Mouse (Mus musculus): ENCODE data around the gene Retreg2. TPM values are rescaled to one million over a fixed set of nuclear protein-coding genes. Genes with fewer than 3 reads are reported as not detected.

Gene Retreg2
- total RNA-seq (2015; ENCODE audit: low replicate concordance) (145 and 163 TPM in 2 replicates), total RNA-seq (2017; ENCODE audit: low replicate concordance) (133 and 149 TPM in 2 replicates)

DNA sequence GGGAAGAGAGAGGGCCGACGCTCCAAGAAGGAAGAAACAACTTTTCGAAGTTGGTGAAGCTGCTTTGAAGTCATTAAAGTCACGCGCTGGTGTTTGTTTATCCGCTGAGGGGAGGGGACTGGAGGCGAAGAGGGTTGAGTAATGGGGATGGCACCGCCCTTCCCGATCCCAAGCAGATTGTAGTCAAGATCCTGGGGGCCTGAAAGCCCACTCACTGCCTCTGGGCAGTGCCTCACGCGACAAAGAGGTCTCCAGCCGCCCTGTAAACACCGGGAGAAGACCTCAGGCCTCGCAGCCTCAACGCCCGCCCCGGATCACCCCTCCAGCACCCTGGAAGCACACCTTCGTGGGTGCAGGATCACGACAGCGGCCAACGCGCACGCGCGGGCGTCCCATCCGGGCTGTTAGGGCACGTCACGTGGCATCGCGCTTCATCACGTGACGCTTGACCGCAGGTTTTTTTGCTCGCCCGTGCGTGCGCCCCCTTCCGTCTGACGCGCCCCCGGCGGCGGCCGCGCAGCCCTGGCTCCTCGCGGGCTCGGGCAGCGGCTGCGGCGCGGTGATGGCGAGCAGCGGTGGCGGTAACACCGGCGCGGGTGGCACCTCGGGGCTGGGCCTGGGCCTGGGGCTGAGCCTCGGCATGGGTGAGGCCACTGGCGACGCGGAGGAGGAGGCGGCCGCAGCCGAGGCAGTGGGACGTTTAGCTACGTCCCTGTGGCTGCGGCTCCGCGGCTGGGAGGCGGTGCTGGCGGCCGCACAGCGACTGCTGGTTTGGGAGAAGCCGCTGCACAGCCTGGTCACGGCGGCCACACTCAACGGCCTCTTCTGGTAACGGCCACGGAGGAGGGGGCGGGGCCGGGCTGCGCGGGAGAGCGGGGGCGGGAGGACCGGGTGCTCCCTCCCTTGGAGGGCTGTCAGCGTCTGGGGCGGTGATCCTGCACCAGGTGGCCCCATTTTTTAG lies at the start of gene Retreg2, which contains the start of gene Cnppd1:
Gene Retreg2, plus strand, starts transcription at position 478 of the 961 bp plus-strand sequence.
Gene Cnppd1, minus strand, starts transcription at position 411 of the 961 bp plus-strand sequence.
- peak; percentile 69 for ATAC-seq (replicated peaks; ENCODE audit: low FRiP score, poor library complexity, severe bottlenecking)

DNA sequence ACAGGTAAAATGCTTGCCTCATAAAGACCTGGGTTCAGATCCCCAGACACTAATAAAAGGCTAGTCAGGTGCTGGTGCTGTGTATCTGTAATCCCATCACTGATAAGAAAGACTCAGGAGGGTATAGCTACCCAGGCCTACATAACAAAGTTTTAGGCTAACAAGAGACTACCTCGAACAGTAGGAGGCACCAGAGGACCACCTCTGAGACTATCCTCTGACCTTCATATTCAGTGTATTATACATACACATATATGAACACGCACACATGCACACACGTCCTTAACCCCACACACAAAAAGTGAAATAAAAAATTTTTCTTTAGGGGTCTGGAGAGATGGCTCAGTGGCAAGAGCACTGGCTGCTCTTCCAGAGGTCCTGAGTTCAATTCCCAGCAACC lies 20.4 kb upstream of the Retreg2 start:
- ATAC-seq (replicated peaks; ENCODE audit: low FRiP score, poor library complexity, severe bottlenecking), result no peak

GRCm38 (mm10) chr1:75124346-75125321 lies 17.9 kb upstream of the Retreg2 start, which contains the start of gene Nhej1:
Nhej1 (minus strand) TSS chr1:75125200.
- peak; percentile 89 for ATAC-seq (replicated peaks; ENCODE audit: low FRiP score, poor library complexity, severe bottlenecking)

GRCm38 (mm10) chr1:75125418-75125817 lies 17.2 kb upstream of the Retreg2 start:
- ATAC-seq (replicated peaks; ENCODE audit: low FRiP score, poor library complexity, severe bottlenecking), result peak; percentile 10

- no peak for ATAC-seq (replicated peaks; ENCODE audit: low FRiP score, poor library complexity, severe bottlenecking)
These were observed 13.9 kb upstream of the Retreg2 start for GRCm38 (mm10) chr1:75128641-75129040.

- no peak for ATAC-seq (replicated peaks; ENCODE audit: low FRiP score, poor library complexity, severe bottlenecking)
These were observed 9.0 kb upstream of the Retreg2 start, which contains the start of gene Slc23a3 for GRCm38 (mm10) chr1:75133421-75134207. Slc23a3 (minus strand) TSS chr1:75133890.

GRCm38 (mm10) chr1:75136293-75136692 lies 6.3 kb upstream of the Retreg2 start:
- ATAC-seq (replicated peaks; ENCODE audit: low FRiP score, poor library complexity, severe bottlenecking), result peak; percentile 37; the same call in 1 of the 2 replicates

GRCm38 (mm10) chr1:75136730-75137129 lies 5.8 kb upstream of the Retreg2 start:
- ATAC-seq (replicated peaks; ENCODE audit: low FRiP score, poor library complexity, severe bottlenecking), result peak; percentile 83

DNA sequence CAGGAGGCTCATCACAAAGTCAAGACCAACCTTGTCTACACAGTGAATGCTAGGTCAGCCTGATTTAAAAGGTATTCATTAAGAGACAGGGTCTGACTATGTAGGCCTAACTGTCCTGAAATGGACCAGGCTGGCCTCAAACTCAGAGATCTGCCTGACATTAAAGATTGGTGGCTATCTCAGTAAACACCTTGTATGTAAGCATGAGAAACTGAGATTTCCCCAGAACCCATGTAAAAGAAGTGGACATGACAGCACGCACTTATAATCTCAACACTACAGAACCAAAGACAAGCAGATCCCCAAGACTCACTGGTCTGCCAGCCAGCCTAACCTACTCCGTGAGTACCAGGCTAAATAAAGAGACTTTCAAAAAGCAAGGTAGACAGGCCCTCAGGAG lies 4.1 kb upstream of the Retreg2 start:
- ATAC-seq (replicated peaks; ENCODE audit: low FRiP score, poor library complexity, severe bottlenecking), result no peak

DNA sequence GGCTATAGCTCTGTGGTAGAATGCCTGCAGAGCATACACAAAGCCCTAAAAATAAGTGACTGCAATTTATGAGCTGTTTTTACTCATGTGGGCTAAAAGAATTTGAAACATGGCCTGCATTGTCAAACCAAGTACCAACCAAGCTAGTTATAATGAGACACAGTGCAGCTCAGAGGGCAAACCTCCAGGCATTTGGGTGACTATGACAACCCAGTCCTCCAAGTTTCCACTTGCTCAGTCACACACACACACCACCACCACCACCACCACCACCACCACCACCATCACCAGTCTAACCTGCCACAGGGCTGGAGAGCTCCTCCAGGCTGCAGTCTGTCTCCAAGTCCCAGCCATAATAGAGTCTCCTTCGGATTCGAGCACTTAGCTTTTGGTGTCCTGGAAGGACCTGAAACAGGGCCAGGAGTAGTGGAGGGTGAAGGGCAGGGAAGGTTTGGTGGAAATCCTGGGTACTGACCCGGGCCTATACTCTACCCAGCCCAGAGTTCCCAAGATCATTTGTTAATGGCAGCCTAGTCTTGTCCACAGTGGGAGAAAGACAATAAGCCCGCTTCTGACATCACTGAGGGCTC lies 1.9 kb upstream of the Retreg2 start:
- no peak for ATAC-seq (replicated peaks; ENCODE audit: low FRiP score, poor library complexity, severe bottlenecking)

DNA sequence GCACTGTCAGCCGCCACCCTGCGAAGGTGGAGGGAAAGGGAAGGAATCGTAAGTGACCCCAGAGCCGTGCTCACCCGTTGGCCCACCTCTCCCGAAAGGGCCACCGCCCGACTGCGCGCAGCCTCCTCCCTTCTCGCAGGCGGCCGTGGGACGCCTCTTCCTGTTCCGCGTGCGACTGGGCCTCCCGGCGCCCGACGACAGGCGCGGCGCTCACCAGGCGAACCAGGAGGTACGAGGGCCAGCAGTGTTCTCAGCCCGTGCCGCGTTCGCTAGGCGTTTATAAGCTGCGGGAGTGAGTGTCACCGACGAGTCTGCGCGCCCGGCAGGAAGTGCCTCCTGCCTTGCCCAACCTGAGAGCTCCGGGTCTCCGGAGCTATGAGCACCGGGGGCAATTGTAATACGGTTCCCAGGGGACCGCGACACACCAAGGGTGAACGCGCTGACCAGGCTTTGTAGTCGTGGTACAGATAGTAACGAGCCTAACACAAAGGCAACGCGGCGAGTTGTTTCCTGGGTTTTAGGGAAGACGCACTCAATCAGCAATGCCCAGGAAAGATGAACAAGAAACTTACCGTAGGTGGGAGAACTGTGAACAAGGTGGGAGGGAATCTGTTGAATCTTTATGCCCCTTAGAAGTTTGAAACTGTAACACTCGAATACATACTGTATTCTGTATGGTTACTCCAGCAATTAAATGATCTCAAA lies 940 bp upstream of the Retreg2 start:
- ATAC-seq (replicated peaks; ENCODE audit: low FRiP score, poor library complexity, severe bottlenecking), result peak; percentile 54

DNA sequence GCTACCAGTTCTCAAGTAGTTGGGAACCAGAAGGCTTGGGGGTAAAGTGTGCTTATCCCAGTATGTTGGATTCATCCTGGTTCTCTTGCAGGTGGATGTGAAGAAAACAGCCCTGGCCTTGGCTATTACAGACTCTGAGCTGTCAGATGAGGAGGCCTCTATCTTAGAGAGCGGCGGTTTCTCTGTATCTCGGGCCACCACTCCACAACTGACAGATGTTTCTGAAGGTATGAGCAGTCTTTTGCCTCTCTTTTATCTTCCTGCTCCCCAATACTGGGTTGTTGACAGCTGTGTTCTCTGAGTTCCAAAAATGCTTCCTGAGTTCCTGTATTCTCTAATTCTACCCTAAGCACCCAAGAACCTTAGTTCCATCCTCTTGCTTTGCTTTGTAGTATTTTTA lies 3.0 kb downstream of the Retreg2 start:
- no peak for ATAC-seq (replicated peaks; ENCODE audit: low FRiP score, poor library complexity, severe bottlenecking)

DNA sequence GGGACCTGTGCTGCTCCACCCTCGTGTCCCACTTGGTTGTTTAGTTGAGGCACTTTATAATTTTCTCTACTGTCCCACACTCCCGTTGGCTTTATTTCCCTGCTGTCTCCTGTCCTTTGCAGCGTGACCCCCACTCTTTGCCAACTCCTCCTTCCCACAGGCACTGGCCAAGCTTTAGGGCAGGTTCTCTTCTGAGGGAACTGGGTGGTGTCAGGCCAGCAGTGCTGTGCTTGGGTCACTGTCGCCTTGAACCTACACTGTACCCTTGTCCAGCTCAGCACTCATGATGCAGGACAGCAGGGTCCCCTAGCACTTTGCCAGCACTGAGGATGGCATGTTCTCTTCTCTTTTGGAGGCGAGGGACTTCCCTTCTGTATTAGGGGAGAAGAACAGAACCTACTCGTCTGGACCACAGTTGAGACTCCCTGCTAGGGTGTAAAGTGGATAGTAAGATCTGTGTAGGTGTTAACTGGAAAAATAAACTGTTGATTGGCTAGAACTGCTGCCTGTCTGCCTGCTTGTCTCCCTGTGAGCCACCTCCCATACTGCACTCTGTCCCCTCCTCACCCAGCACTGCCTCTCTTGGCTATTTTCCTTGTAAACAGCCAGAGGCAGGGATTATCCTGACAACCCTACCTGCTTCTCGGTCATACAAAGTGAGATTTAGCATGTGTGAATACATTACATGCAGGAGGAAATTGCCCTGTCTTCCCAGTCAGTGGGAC lies 5.0 kb downstream of the Retreg2 start:
- no peak for ATAC-seq (replicated peaks; ENCODE audit: low FRiP score, poor library complexity, severe bottlenecking)

DNA sequence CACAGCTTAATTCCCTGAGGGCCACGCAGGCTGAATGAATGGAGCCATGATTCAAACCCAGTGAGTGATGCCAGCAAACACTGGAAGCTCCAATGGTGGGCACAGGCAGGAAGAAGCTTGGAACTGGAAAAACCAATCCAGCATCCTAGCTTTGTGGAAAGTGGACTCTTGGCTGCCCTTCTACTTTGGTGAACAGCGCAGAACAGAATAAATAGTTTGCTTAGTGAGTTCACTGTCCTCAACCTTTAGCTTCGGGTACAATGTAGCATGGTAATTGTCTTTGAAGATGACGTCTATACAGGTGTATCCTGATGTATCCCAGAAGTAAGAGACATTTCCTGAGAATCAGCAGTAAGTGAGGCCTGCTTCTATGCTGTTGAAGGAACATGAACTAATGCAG lies 6.1 kb downstream of the Retreg2 start:
- ATAC-seq (replicated peaks; ENCODE audit: low FRiP score, poor library complexity, severe bottlenecking), result no peak

- no peak for ATAC-seq (replicated peaks; ENCODE audit: low FRiP score, poor library complexity, severe bottlenecking)
These were observed 13.3 kb downstream of the Retreg2 start for GRCm38 (mm10) chr1:75155837-75156236.

DNA sequence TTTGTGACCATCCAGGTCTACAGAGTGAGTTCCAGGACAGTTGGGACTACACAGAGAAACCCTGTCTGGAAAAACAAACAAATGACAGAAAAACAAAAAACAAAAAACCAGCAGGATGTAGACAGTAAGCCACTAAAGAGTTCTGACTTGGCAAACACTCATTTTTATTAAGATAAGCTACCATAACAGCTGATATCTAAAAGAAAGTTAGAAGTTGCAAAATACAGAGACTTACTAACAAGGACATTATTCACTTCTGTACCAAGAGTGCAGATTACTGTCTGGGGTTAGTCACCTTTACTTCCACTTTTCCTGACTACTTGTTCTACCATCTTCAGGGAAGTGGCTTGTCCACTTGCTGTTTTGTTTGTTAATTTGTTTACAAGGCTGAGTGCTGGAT lies 16.4 kb downstream of the Retreg2 start:
- peak; percentile 51; the same call in 1 of the 2 replicates for ATAC-seq (replicated peaks; ENCODE audit: low FRiP score, poor library complexity, severe bottlenecking)

DNA sequence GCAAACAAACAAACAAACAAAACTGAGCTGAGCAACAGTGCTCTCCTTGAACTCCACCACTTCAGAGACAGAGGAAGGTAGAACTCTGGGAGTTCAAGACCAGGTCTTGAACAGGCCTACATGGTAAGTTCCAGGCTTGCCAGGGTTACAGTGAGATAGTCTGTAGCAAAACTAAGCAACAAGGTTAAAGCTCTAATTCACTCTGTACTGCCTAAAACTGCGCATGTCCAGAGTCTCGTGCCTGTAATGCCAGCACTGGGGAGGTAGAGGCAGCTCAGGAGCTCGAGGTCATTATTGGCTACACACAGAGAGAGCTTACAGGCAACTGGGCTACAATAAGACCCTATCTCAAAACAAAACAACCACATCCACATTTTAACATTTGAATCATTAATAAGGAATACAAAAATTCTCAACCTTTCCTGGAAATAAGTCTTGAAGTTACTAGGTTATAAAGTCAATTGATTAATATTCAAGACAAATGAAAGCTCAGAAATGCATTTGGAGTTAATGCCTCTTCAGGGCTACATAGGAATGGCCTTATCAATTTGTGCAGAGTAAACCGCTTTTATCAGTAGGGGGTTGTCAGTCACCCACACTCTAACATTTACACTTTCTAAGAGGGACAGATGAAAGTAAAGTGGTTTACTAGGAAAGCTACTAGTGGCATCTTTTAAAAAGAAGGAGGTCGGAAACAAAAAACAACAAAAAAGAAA lies 17.1 kb downstream of the Retreg2 start:
- peak; percentile 91 for ATAC-seq (replicated peaks; ENCODE audit: low FRiP score, poor library complexity, severe bottlenecking)

Measured in erythroid progenitor cell, adult 5-6 weeks (primary cell).